Mouse (Mus musculus): ENCODE results near the gene Sgsm2. TPM values are rescaled to one million over a fixed set of nuclear protein-coding genes. Genes with fewer than 3 reads are reported as not detected.
A peak's percentile ranks its signal among the peaks of the same experiment; 100 is the strongest.

Gene Sgsm2
- polyA plus RNA-seq, 1 experiment from 2014 or later = 6.6 TPM

- ATAC-seq (ENCODE audit: low FRiP score, low TSS enrichment) = no peak
Measured at GRCm38 (mm10) chr11:74894619-74895018, 2.2 kb downstream of the Sgsm2 start.

GRCm38 (mm10) chr11:74883098-74883497, 13.8 kb downstream of the Sgsm2 start:
- no peak for ATAC-seq (ENCODE audit: low FRiP score, low TSS enrichment)
- Histone ChIP-seq H3K4me1 (ENCODE audit: insufficient read depth, low read length) (no peaks in the 10 kb centered on the region), H3K4me3 (ENCODE audit: low read length) (no peak overlapping the region), H3K27ac (ENCODE audit: low read length) (no peak overlapping the region), H3K9ac (replicated peaks; ENCODE audit: low read length) (no peak overlapping the region), H3K27me3 (ENCODE audit: insufficient read depth, low read length) (no peaks in the 10 kb centered on the region), H3K36me3 (ENCODE audit: insufficient read depth, low read length) (peaks cover 3% of the 10 kb centered on the region; the same call in 1 of the 2 replicates), H3K4me2 (replicated peaks; ENCODE audit: low read depth, low read length) (no peak overlapping the region), H3K9me3 (ENCODE audit: low read length) (no peaks in the 10 kb centered on the region)
- 93% methylated on average over 10 of the region's 10 CpGs for WGBS

More at GRCm38 (mm10) chr11:74894619-74895018, 2.2 kb downstream of the Sgsm2 start:
- Histone ChIP-seq H3K4me3 (ENCODE audit: low read length) (no peak overlapping the region), H3K36me3 (ENCODE audit: insufficient read depth, low read length) (peaks cover 3% of the 10 kb centered on the region; the same call in 1 of the 2 replicates), H3K4me2 (replicated peaks; ENCODE audit: low read depth, low read length) (no peak overlapping the region), H3K9ac (replicated peaks; ENCODE audit: low read length) (0 out of 2 replicates have a peak overlapping the region, but pooled peaks have one; percentile 22), H3K27me3 (ENCODE audit: insufficient read depth, low read length) (no peaks in the 10 kb centered on the region), H3K9me3 (ENCODE audit: low read length) (no peaks in the 10 kb centered on the region), H3K27ac (ENCODE audit: low read length) (no peak overlapping the region), H3K4me1 (ENCODE audit: insufficient read depth, low read length) (peaks cover 13% of the 10 kb centered on the region; the same call in 1 of the 2 replicates)
- 85% methylated on average over 4 of the region's 4 CpGs for WGBS

DNA sequence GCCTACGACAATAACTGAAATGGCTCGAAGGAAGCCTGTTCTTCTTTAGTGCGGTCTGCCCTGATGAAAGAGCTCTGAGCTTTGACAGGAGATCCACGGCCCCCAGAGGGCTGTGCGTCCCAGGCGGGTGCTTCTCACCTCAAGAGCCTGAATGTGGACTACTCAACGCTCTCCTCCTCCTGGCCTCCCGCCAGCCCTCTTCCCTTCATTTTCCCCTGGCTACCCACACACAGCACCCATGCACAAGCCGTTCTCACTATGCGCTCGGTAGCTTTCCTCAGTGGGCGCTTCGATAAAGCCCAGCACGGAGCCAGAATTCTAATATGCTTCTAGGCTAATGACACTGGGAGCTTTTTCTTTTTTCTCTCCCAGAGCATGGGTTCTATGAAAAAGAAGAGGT, 14.9 kb downstream of the Sgsm2 start:
- WGBS = 79% methylated on average over 14 of the region's 14 CpGs
- H3K27ac ChIP-seq (ENCODE audit: low read length) = no peak overlapping the region
- no peak overlapping the region for H3K4me2 ChIP-seq (replicated peaks; ENCODE audit: low read depth, low read length)
- no peak overlapping the region for H3K9ac ChIP-seq (replicated peaks; ENCODE audit: low read length)
- no peaks in the 10 kb centered on the region for H3K9me3 ChIP-seq (ENCODE audit: low read length)
- ATAC-seq (ENCODE audit: low FRiP score, low TSS enrichment) = no peak
- H3K4me1 ChIP-seq (ENCODE audit: insufficient read depth, low read length) = peaks cover 3% of the 10 kb centered on the region; the same call in 1 of the 2 replicates
- no peak overlapping the region for H3K4me3 ChIP-seq (ENCODE audit: low read length)
- H3K27me3 ChIP-seq (ENCODE audit: insufficient read depth, low read length) = no peaks in the 10 kb centered on the region
- peaks cover 3% of the 10 kb centered on the region; the same call in 1 of the 2 replicates for H3K36me3 ChIP-seq (ENCODE audit: insufficient read depth, low read length)

DNA sequence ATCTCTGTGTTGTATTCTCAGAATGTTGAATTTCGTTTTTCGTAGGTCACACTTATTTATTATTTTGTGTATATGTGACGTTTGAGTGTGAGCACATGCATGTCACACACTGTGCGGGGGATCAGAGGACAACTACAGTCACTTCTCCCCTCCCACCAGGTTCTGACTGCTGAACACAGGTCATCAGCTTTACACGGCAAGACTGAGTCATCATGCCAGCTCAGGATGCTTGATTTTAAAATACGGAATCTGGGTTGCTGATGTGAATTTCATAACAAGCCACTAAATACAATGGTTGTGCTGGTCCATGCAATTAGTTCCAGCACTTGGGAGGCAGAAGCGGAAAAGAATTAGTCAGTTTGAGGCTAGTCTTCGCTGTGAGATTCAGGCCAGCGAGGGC, 15.9 kb downstream of the Sgsm2 start:
- Histone ChIP-seq H3K4me1 (ENCODE audit: insufficient read depth, low read length) (peaks cover 8% of the 10 kb centered on the region; the same call in 1 of the 2 replicates), H3K27me3 (ENCODE audit: insufficient read depth, low read length) (no peaks in the 10 kb centered on the region), H3K36me3 (ENCODE audit: insufficient read depth, low read length) (peaks cover 3% of the 10 kb centered on the region; the same call in 1 of the 2 replicates), H3K4me2 (replicated peaks; ENCODE audit: low read depth, low read length) (no peak overlapping the region), H3K9me3 (ENCODE audit: low read length) (no peaks in the 10 kb centered on the region), H3K9ac (replicated peaks; ENCODE audit: low read length) (no peak overlapping the region), H3K4me3 (ENCODE audit: low read length) (no peak overlapping the region), H3K27ac (ENCODE audit: low read length) (no peak overlapping the region)
- no peak for ATAC-seq (ENCODE audit: low FRiP score, low TSS enrichment)
- WGBS = 84% methylated on average over 9 of the region's 9 CpGs

GRCm38 (mm10) chr11:74876801-74877200, 20.1 kb downstream of the Sgsm2 start:
- Histone ChIP-seq H3K4me2 (replicated peaks; ENCODE audit: low read depth, low read length) (peak overlapping the region; percentile 28; the same call in 1 of the 2 replicates), H3K27me3 (ENCODE audit: insufficient read depth, low read length) (no peaks in the 10 kb centered on the region), H3K9ac (replicated peaks; ENCODE audit: low read length) (no peak overlapping the region), H3K9me3 (ENCODE audit: low read length) (no peaks in the 10 kb centered on the region), H3K4me1 (ENCODE audit: insufficient read depth, low read length) (peaks cover 17% of the 10 kb centered on the region), H3K27ac (ENCODE audit: low read length) (no peak overlapping the region), H3K36me3 (ENCODE audit: insufficient read depth, low read length) (no peaks in the 10 kb centered on the region), H3K4me3 (ENCODE audit: low read length) (no peak overlapping the region)
- ATAC-seq (ENCODE audit: low FRiP score, low TSS enrichment) = peak; percentile 76; the same call in 1 of the 2 replicates
- WGBS = 8% methylated on average over 9 of the region's 9 CpGs

GRCm38 (mm10) chr11:74874630-74875029, 22.2 kb downstream of the Sgsm2 start:
- no peak overlapping the region for H3K4me2 ChIP-seq (replicated peaks; ENCODE audit: low read depth, low read length)
- peaks cover 24% of the 10 kb centered on the region for H3K4me1 ChIP-seq (ENCODE audit: insufficient read depth, low read length)
- 0 out of 2 replicates have a peak overlapping the region, but pooled peaks have one; percentile 10 for H3K9ac ChIP-seq (replicated peaks; ENCODE audit: low read length)
- H3K27ac ChIP-seq (ENCODE audit: low read length) = no peak overlapping the region
- no peak overlapping the region for H3K4me3 ChIP-seq (ENCODE audit: low read length)
- no peaks in the 10 kb centered on the region for H3K27me3 ChIP-seq (ENCODE audit: insufficient read depth, low read length)
- ATAC-seq (ENCODE audit: low FRiP score, low TSS enrichment) = peak; percentile 72
- no peaks in the 10 kb centered on the region for H3K36me3 ChIP-seq (ENCODE audit: insufficient read depth, low read length)
- H3K9me3 ChIP-seq (ENCODE audit: low read length) = no peaks in the 10 kb centered on the region
- 48% methylated on average over 3 of the region's 3 CpGs for WGBS

DNA sequence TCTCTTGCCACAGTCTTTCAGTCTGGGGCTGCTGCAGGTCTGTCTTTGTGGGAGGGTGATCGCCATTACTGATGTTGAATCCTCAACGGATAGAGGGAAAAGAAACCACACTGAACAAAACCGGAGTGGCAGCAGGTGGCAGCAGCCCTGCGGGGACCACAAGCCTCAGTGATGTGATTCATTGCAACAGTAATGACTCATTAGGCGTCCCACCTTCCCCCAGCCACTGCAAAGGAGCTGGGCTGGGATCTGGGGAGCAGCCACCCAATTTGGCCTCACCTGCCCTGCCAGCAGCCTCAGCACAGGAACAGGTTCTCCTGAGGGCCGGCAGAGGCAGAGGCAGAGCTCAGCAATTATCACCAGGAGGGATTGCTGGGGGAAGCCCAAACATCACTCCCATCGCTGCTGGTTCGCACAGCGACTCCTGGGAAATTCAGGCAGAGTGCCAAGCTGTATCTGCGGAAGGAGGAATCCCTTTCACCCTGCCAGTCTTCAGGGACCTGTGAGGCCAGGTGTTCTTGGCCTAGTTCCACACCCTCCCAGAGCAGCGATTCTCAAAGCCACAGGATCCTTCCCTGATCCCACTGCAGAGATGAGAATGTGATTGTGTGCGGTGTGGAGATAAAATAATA, 25.8 kb downstream of the Sgsm2 start:
- H3K9ac ChIP-seq (replicated peaks; ENCODE audit: low read length) = 0 out of 2 replicates have a peak overlapping the region, but pooled peaks have one; percentile 6
- H3K27me3 ChIP-seq (ENCODE audit: insufficient read depth, low read length) = no peaks in the 10 kb centered on the region
- no peak overlapping the region for H3K4me3 ChIP-seq (ENCODE audit: low read length)
- WGBS = 34% methylated on average over 12 of the region's 12 CpGs
- no peak overlapping the region for H3K4me2 ChIP-seq (replicated peaks; ENCODE audit: low read depth, low read length)
- H3K9me3 ChIP-seq (ENCODE audit: low read length) = no peaks in the 10 kb centered on the region
- H3K4me1 ChIP-seq (ENCODE audit: insufficient read depth, low read length) = peaks cover 17% of the 10 kb centered on the region
- H3K36me3 ChIP-seq (ENCODE audit: insufficient read depth, low read length) = 0 out of 2 replicates have a peak, but pooled peaks cover 2% of the 10 kb centered on the region
- no peak for ATAC-seq (ENCODE audit: low FRiP score, low TSS enrichment)
- H3K27ac ChIP-seq (ENCODE audit: low read length) = no peak overlapping the region

DNA sequence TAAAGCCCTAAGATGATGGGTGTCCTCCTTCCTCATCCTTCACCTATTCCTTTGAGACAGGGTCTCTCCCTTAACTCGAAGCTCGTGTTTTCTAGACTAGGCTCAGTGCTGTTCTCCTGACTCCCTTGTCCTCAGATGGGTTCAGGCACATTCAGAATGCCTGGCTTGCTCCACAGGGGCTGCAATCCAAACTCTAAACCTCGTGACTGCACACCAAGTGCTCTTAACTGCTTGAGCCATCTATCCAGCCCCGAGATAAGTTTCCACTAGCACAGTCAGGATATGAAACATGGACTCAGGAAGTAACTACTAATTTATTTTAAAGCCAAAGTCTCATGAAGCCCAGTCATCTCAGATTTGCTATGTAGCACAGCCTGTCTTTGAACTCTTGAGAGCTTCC, 26.3 kb downstream of the Sgsm2 start:
- Histone ChIP-seq H3K9me3 (ENCODE audit: low read length) (no peaks in the 10 kb centered on the region), H3K4me1 (ENCODE audit: insufficient read depth, low read length) (peaks cover 17% of the 10 kb centered on the region), H3K9ac (replicated peaks; ENCODE audit: low read length) (no peak overlapping the region), H3K27ac (ENCODE audit: low read length) (no peak overlapping the region), H3K36me3 (ENCODE audit: insufficient read depth, low read length) (0 out of 2 replicates have a peak, but pooled peaks cover 2% of the 10 kb centered on the region), H3K4me3 (ENCODE audit: low read length) (no peak overlapping the region), H3K4me2 (replicated peaks; ENCODE audit: low read depth, low read length) (no peak overlapping the region), H3K27me3 (ENCODE audit: insufficient read depth, low read length) (no peaks in the 10 kb centered on the region)
- WGBS = 62% methylated on average over 4 of the region's 4 CpGs
- no peak for ATAC-seq (ENCODE audit: low FRiP score, low TSS enrichment)

DNA sequence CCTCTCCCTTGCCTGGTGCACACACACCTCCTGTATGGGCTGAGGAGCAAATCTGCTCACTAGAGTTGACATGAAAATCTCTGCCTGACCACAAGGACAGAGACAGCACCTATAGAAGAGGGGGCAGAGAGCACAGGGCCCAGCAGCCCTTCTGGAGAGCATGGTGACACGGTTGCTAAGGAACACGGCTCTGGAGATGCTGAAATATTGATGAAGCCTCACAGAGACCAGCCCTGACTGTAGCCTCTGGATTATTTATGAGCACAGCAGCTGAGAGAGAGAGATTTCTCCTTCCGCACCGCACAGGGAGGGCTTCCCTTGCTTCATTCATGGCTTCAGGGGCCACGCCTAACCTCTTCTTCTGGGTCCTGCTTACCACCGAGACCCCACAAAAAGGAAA, 27.3 kb downstream of the Sgsm2 start:
- Histone ChIP-seq H3K4me1 (ENCODE audit: insufficient read depth, low read length) (peaks cover 11% of the 10 kb centered on the region), H3K36me3 (ENCODE audit: insufficient read depth, low read length) (0 out of 2 replicates have a peak, but pooled peaks cover 2% of the 10 kb centered on the region)
- WGBS = 77% methylated on average over 6 of the region's 6 CpGs

More for the DNA sequence above, 27.3 kb downstream of the Sgsm2 start:
- Histone ChIP-seq H3K4me2 (replicated peaks; ENCODE audit: low read depth, low read length) (no peak overlapping the region), H3K4me3 (ENCODE audit: low read length) (no peak overlapping the region), H3K27ac (ENCODE audit: low read length) (no peak overlapping the region), H3K9ac (replicated peaks; ENCODE audit: low read length) (no peak overlapping the region), H3K9me3 (ENCODE audit: low read length) (no peaks in the 10 kb centered on the region), H3K27me3 (ENCODE audit: insufficient read depth, low read length) (no peaks in the 10 kb centered on the region)
- ATAC-seq (ENCODE audit: low FRiP score, low TSS enrichment) = no peak
